Mouse (Mus musculus) MN1 (cell line): Measurements from ENCODE around the gene Srrm1.
A peak's percentile ranks its signal among the peaks of the same experiment; 100 is the strongest.
"Not testable (repeated sequence)": the region's sequence is repeated elsewhere in the genome, so short reads cannot be mapped to it uniquely, and the experiment has no call there.

ENCODE experiments used
- DNase-seq: peaks from one replicate; pipeline ENCODE4 v3.0.0-alpha.2; 2016; ENCODE audit warnings: low spot score

Srrm1 gene

GRCm38 (mm10) chr4:135353066-135353793, at the start of gene Srrm1:
Gene Srrm1, minus strand, starts transcription at chr4:135353321.
- DNase-seq, result peak; percentile 99

- DNase-seq, result no peak
Measured at GRCm38 (mm10) chr4:135401881-135402280, 48.8 kb upstream of the Srrm1 start.

DNA sequence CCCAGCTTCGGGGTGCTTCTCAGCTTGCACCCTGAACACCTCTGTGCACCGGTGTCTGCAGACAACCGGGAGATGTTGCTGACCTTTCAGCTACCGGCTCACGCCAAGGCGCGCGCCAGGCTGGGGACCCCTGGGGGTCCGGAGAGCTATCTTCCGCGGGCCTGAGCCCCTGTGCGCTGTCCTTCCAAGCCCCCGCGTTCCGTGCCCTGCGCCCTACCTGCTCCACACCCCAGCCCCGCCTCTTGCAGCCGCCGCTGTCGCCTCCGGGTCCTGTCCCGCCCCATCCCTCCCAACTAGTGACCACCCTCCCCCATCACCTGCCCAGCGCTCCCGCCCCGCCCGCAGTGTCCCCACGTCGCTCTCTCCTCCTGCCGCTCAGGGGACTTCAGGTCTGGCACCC, 44.9 kb upstream of the Srrm1 start, which contains the start of gene Ncmap:
Ncmap (minus strand) TSS at position 237 of the 400 bp plus-strand sequence.
- DNase-seq, result no peak

- DNase-seq, result no peak
Measured at GRCm38 (mm10) chr4:135397551-135397950, 44.4 kb upstream of the Srrm1 start.

DNA sequence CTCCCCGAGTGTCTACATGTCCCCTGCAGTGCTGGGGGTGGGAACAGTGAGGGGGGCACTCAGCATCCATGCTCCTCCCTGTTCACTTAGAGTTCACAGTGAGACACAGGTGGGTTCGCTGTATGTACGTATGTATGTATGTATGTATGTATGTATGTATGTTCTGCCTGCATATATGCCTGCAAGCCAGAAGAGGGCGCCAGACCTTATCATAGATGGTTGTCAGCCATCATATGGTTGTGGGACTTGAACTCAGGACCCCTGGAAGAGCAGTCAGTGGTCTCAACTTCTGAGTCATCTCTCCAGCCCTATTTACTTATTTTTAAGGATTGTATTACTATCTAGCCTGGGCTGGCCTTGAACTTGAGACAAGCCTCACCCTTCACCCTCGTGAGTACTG, 43.2 kb upstream of the Srrm1 start:
- DNase-seq, result no peak

GRCm38 (mm10) chr4:135395375-135395774, 42.3 kb upstream of the Srrm1 start:
- no peak for DNase-seq

DNA sequence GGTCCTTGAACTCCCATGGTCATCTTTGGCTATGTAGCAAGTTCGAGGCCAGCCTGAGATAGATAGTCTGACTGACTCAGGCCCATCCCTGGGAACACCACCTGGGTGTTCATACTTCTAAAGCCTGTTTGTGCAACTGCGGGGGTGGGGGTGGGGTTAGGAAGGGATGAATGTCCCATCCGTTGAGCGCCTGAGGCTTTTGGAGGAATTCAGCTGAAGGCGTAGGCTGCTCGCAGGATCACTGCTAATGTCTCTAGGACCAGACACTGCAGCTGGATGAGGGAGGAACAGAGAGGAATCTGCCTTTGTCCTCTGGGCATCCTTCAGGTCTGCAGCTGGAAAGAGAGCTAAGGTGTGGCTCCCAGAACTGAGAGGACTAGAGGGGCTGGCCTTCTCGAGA, 41.5 kb upstream of the Srrm1 start:
- no peak for DNase-seq

DNA sequence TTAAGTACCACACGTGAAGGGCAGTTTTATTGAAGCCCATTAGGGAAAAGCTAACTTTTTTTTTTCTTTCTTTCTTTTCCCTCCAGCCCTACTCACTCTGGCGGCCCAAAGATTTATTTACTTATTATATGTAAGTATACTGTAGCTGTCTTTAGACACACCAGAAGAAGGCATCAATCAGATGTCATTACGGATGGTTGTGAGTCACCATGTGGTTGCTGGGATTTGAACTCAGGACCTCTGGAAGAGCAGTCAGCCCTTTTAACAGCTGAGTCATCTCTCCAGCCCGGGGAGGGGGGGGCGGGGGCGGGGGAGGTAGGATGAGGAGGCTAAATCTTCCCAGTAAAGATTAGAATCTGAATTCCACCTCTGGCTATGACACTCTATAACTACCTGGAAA, 40.3 kb upstream of the Srrm1 start:
- DNase-seq, result no peak

GRCm38 (mm10) chr4:135392801-135393200, 39.7 kb upstream of the Srrm1 start:
- DNase-seq, result no peak

DNA sequence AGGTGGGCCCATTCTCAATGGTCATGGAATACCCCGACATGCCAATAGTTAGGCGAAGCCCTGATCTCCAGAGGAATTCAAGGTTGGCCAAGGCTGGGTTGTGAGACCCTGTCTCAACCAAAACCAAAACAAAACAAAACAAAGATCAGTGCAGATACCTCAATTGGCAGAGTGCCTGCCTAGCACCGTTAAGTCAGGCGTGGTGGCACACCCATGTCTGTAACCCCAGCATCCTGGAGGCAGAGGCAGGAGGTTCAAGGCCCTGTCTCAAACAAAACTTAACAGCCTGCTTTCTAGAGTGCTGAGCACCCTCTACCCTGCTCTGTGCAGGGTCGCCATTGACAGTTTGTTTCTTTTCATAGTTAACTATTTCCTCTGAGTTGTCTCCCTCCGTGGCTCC, 37.9 kb upstream of the Srrm1 start:
- no peak for DNase-seq

DNA sequence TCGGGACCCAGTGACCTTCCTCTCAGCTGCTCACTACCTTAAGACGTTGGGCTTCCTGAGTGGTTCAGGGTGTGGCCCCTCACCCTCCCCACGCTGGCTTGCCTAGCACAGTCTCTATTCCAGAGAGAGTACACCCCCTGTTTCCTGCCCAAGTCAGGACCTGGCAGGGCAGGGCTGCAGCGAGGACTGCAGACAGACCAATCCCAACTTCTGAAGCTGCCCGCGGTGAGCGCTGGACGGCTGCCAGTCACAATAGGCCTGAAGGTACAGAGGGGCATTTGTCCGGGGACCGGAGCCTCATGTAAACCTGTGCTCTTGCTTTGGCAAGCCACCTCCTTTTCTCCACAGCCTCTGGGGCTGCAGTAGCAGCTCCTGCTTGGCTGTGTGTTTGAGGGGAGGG, 32.5 kb upstream of the Srrm1 start:
- no peak for DNase-seq

- peak; percentile 92 for DNase-seq
Measured at GRCm38 (mm10) chr4:135382316-135382715, 29.2 kb upstream of the Srrm1 start.

DNA sequence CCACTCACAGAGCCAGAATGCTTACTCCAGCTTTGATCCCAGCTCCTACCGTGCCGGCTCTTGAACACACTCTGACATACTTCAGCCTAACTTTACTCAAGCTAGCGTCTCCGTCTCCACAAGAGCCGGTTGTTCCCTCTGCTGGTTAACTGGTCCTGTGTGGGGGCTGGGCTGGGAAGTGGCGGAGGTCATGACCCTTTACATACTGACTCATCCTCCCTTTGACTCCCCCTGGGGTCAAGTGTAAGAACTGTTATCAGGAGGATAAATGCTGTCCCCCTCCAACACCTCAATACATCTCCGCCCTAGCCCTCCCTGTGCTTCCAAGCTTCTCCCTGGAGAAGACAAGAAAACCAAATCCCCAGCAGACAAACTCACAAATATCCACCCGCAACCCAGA, 28.2 kb upstream of the Srrm1 start:
- no peak for DNase-seq

DNA sequence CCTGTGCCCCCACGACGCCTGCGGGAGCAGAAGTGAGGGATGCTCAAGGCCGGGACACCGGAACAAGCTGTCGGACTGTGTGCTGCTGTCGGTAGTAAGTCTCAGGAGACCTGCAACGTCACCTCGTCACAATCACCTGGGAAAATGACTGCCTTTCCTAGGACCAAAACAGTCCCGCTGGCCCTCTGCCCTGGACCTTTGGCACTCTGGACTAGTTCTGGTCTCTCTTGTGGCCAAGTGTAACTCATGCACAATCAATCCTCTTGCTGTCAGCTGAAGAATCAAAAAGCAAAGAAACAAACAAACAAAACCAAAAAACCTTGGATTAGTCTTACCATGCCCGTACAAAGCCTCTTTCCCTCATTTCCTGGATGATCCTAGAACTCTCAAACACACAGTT, 24.1 kb upstream of the Srrm1 start:
- no peak for DNase-seq

- DNase-seq, result no peak
Measured at GRCm38 (mm10) chr4:135375444-135375843, 22.3 kb upstream of the Srrm1 start.

DNA sequence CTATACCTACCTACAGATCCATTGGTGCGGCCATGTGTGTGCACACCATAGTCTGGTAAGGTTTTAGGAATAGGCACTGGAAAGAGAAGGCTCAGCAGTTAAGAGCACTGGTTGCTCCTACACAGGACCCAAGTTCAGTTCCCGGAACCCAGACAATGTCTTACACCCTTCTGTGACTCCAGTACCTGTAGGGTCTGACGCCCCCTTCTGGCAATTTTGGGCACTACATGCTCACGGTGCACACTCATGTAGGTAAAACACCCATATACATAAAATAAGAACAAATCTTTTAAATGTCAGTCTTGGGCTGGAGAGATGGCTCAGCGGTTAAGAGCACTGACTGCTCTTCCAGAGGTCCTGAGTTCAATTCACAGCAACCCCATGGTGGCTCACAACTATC, 20.2 kb upstream of the Srrm1 start:
- no peak for DNase-seq

DNA sequence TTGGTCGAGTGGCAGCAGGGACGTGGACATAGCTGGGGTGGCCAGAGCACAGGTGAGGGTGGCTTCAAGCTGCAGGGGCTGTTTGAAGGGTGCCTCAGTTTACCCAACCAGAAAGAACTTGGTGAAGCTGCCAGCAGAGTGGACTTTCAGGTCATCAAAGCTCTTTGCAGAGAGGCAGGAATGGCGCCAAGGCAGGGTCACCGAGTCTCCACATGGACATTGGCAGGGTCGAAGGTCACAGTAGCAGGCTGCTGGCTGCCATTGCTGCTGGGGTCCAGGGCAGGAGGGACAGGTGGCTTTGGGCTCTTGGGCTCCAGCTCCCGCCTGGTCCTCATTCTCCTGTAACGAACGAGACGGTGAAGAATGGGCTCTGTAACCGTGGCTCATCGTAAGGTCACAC, 17.3 kb upstream of the Srrm1 start:
- no peak for DNase-seq

- no peak for DNase-seq
Measured at GRCm38 (mm10) chr4:135362828-135363227, 9.7 kb upstream of the Srrm1 start.

DNA sequence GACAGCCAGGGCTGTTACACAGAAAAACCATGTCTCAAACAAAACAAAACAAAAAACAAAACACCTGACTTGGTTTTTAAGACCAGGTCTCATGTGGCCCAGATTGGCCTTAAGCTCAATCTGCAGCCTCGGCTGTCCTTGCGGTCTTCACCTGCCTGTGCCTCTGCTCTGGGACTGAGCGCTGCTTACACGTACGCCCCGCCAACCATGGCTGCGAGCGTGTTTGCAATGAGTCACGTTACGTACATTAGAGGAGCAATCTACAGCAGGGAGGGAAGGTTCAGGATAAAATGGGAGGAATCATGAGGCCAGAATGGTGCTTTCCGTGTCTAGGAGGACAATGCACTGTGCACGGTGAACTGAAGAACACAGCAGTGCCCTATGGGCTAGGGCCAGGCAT, 8.6 kb upstream of the Srrm1 start:
- DNase-seq, result no peak

GRCm38 (mm10) chr4:135358736-135359135, 5.6 kb upstream of the Srrm1 start:
- DNase-seq, result peak; percentile 80

GRCm38 (mm10) chr4:135357221-135357920, 4.2 kb upstream of the Srrm1 start:
- DNase-seq, result no peak

DNA sequence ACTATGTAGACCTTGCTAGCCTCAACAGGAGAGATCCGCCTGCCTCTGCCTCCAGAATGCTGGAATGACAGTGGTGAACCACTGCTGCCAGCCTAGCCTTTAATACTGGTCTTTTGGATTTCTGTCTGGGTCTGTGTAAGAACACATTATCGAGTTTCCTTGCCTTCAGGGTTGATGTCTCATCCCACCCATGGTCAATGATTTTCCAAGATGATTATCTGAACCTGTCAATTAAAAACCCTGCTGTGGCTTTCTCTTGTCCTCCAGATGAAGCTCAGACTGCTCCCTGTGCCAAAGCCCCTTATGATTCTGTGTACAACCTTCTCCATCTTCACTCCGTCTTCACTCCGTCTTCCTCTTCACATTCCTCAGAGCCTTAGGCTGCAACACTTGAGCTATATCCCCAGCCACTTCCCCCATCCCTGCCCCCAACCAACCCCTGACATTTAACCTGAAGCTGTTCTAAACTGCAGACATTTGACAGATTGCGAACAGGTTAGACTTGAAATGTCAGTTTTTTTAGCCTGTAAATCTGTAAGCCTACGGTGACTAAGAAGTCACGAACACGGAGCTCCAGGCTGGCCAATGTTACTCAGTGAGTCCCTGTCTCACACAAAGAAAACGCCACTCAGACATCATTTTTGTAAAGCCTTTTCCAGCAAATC, 2.9 kb upstream of the Srrm1 start:
- no peak for DNase-seq

DNA sequence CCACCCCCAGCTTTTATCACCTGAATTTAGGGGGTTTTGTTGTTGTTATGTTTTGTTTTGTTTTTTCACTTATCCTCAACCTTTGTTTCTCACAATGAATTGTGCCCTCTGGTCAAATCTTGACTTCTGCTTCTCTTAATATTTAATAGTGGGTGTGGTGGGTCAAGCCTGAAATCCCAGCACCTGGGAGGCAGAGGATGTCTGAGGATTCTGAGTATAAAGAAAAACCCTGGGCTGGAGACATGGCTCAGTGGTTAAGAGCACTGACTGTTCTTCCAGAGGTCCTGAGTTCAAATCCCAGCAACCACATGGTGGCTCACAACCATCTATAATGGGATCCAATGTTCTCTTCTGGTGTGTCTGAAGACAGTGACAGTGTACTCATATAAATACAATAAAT, 1.6 kb upstream of the Srrm1 start:
- DNase-seq, result not testable (repeated sequence)
